Mouse (Mus musculus) frontal cortex, postnatal 14 days (tissue): Measurements from ENCODE around the gene Agap2.
"Not testable (repeated sequence)": the region's sequence is repeated elsewhere in the genome, so short reads cannot be mapped to it uniquely, and the experiment has no call there.

Experiments
- DNase-seq, 2 experiments: peaks; one replicate each; pipeline ENCODE4 v3.0.0; 2022; ENCODE audit warnings: low spot score in 2 of 2

Gene Agap2

DNA sequence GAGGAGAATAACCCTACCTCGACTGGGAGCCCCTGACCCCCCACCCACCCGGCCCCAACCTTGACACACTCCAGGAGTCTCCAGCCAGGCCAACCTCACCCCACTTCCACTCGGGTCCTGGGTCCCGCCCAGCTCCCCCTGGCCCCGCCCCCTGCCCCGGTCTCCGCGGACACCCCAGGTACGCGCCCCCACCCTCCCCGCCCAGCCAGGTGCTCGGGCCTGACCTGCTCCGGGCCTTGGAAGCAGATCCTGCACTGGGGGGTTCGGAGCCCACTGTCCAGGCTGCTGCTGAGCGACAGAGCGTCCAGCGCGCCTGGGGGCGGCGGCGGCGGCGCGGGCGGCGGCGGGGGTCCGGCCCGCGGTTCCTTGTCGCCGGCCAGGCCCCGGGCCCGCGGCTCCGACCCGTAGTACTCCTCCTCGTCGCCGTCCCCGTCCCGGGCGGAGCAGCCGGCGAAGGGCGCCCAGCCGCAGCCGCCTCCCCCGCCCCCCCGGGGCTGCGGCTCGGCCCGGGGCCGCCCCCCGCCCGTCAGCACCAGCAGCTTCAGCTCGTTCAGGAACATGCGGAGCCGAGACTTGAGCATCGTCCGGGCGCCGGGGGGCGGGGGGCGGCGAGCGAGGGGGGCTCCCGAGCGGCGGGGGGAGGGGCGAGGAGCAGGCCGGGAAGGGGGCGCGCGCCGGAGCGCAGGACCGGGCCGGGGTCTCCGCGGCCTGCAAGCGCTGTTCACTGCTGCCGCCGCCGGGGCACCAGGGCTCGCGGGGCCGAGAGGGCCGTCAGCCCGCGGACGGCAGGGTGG is 15.7 kb upstream of the Agap2 start:
- no peak for DNase-seq

DNA sequence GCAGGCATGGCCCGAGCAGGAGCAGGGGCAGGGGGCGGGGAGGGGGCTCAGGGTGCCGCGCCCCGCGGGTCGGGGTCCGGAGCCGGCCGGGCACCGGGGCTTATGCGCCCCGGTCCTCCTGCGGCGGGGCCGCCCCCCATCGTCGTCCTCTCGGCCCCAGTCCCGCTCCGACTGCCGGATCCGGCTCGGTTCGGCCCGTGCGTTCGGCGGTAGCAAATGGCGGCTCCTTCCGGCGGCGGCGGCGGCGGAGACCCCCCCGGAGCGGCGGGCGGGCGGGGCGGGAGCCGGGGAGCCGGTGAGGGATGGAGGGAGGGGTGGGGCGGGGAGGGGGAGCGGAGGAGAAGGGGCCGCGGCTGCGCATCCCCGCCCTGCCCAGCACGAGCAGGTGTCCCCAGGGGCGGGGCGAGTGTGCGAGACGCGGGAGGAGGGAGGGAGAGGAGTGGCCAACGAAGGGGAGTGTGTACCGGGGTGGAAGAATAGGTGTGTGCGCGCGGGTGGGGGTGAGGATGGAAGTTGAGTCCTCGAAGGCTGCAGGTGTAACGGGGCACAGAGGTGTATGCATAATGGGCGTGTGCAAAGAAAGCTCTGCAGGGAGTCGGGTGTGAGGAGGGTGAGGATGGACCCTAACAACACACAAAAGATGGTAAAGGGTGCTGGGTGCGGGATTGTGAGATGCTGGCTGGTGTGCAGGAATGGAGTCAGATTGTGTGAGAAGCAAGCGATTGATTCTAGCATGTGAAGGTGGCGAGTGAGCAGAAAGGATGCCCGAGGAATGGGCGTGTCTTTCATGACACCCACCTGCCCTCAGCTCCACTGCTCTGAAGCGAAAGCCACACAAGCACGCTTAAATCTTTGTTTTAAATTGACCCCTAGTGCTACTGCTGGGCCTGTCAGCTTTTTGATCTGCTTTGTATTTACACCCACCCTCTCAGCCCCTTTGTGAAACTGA is 14.8 kb upstream of the Agap2 start, which contains the start of gene March9:
Gene March9, minus strand, starts transcription at position 217 of the 949 bp plus-strand sequence.
- peak in 1 of 2 experiments; percentile 67 for DNase-seq

DNA sequence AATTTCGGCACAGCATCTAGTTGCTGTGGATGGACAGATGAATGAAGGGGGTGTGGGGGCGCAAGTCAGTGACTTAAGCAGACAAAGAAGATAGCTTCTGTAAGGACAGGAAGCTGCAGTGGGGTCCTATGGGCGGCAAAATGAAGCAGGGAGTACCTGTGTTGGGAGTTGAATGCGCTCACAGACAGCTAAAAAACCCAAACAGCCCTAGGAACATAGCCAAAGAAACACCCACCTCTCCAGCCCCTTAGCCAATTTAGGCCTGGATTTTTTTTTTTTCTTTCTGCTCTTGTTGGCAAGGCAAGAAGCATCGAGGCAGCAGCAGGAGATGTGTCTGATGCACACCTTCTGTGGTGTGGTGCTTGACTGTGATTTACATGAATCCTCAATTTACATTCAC is 14.0 kb upstream of the Agap2 start:
- no peak for DNase-seq

DNA sequence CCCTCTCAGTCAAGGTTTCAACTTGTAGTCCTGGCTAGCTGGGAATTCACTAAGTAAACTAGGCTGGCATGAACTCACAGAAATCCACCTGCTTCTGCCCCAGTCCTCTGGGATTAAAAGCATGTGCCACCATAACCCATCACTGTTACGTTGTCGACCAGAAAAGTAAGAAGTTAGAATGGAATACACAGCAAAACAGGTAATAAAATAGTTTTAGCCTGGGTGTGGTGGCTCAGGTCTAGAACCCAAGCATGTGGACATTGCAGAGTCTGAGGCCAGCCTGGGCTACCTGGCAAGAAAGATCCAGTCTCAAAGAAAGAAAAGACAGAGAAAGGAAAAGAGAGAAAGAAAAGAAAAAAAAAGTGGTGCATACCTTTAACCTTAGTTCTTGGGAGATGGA is 13.6 kb upstream of the Agap2 start:
- no peak for DNase-seq

DNA sequence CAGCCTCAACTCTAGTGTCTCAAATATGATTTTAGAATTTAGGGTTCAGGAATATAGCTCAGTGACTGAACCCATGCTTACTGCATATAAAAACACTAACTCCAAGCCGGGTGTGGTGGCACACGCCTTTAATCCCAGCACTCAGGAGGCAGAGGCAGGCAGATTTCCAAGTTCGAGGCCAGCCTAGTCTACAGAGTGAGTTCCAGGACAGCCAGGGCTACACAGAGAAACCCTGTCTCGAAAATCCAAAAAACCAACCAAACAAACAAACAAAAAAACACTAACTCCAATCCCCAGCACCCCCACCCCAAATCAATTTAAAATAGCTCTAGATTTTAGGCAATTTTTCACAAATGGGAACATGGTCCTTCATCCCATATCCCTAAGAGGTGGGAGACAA is 13.0 kb upstream of the Agap2 start:
- DNase-seq, result not testable (repeated sequence)

DNA sequence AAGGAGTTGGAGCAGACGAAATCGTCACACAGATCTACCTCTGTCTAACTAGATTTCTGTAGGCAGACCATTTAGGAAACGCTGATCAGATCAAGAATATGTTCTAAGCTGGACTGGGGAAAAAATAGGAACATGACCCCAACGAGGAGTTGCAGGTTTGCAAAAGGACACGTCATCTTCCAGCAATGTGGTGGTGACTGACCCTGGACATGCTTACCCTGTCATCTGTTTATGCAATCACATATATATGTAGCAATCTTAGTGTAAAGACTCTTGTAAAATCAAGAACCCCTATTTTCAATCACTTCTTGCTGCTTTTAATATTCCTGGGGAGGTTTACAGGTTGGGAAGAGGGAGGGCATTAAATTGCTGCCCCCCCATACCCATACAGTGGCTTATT is 12.6 kb upstream of the Agap2 start:
- DNase-seq, result no peak

DNA sequence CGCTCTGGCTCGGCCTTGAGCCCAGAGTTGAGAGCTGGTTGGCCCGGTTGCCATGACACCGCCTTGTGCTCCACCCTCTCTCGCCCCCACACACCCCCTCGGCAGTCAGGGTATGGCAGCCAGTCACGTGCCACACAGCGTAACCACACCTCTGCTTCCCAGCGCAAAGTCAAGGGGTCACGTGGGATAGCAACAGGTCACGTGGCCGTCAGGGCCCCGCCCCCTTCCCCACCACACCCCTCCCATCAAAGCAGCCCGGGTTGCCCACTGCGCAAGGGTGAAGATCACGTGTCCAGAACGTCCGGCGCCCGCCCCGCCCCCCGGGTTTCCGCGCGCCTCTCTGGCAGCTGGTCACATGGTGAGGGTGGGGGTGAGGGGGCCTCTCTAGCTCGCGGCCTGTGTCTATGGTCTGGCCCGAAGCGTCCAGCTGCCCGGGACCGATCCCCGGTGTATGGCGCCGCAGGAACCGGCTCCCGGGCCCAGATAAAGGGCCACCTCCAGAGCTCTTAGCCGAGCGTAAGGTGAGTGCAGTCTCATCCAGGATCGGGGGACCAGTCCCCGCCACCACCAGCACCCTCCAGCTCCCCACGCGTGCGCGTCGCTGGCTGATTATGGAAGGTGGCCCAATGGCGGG is 11.7 kb upstream of the Agap2 start, which contains the start of gene Cdk4:
Gene Cdk4, plus strand, starts transcription at position 296 of the 634 bp plus-strand sequence.
- peak; percentile 97 to 99 for DNase-seq

- DNase-seq, result no peak
Observed at GRCm38 (mm10) chr10:127063913-127064870, 10.9 kb upstream of the Agap2 start.

GRCm38 (mm10) chr10:127065981-127066380 is 9.1 kb upstream of the Agap2 start:
- DNase-seq, result no peak

- no peak for DNase-seq
Observed at GRCm38 (mm10) chr10:127066519-127067018, 8.5 kb upstream of the Agap2 start.

DNA sequence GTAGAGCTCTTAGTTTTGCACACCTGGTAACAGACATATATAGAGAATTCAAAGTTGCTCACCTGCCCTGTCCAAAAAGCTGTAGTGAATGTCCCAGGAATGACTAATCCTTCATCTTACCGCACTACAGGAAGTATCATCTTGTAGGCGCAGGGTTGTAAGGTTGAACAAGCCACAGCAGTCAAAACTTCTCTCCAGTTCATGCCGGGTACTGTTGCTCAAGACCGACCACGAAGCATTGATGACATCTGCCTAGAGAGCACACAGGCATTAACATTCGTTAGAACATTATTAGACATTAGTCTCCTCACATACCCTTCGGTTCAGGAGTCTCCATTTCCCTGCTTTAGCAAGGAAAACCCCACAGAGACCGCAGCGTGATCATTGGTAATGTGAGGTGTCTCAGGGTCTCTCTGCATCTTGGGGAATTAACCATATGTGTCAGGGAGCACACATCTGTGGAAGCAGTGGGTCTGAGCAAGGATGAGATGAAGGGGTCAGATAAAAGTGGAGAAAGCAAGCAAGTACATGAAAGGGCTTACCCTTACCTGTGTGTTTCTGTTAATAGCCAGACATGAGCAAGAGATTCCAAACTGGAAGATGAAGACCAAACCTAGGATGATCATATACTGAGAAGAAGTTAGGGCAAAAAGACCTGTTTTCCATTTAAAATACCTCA is 6.6 kb upstream of the Agap2 start:
- DNase-seq, result no peak

- no peak for DNase-seq
Observed at GRCm38 (mm10) chr10:127069281-127070189, 5.5 kb upstream of the Agap2 start.

DNA sequence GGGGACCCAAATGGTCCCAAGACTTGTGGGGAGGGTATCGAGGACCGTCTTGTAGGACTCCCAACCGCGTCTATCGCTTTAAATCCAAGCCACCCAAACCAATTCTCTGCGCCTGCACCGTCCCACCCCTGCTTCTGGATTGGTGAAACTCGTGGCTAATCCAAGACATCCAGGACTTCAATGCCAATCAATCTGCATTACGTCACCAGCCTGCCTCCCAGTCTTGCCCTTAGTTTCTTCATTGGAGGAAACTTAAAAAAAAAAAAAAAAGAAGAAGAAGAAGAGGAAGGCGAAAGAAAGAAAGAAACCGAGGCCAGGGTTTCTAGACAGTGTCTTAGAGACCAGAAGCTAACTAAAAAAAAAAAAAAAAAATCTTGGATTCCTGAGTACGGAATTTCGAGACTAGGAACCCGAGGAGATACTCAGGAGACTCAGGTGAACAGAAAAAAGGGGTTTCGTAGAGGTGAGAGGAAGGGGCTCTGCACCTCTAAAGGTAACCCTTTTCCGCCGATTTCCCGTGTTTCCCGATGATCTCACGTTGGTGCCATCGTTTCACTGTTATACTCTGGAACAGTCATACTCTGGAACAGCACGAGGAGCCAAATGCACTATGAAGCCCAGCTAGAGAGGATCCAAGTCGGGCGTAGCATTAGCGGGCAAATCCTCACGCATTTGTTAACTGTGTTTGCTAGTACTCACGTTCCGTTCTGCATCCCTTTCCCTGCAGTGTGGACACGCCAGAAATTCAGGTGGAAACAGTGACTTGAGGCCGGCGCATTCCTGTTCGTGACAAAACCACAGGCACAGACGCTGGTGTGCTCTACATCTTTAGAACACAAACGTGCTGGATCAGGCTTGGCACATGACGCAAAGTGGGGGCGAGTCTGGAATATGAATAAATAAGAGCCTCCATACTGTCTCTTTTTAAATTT is 4.6 kb upstream of the Agap2 start, which contains the start of gene Tspan31:
Gene Tspan31, minus strand, starts transcription at position 75 of the 932 bp plus-strand sequence.
- DNase-seq, result peak; percentile 91 to 94

- no peak for DNase-seq
Observed at GRCm38 (mm10) chr10:127071203-127071602, 3.9 kb upstream of the Agap2 start.

- not testable (repeated sequence) for DNase-seq
Observed at GRCm38 (mm10) chr10:127072270-127072669, 2.8 kb upstream of the Agap2 start.

GRCm38 (mm10) chr10:127072969-127073368 is 2.1 kb upstream of the Agap2 start:
- not testable (repeated sequence) for DNase-seq

GRCm38 (mm10) chr10:127073981-127074380 is 1.1 kb upstream of the Agap2 start:
- no peak for DNase-seq

DNA sequence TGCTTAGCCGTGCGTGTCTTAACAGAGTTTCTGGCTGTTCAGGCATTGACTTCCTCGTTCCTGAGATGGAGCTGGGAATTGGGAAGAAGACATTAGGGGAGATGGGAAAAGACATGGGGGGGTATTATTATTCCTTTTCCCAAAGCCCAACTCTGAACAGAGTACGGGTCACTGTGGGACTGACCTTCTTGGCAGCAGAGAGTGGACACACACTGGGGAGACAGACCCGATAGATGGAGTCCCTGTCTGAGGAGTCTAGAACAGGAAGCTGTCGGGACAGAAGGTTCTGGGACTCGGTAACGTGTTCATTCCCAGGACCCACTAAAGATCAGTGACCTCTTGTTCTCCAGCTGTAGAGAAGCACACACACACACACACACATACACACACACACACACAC is 567 bp downstream of the Agap2 start:
- no peak for DNase-seq
